Mouse (Mus musculus) mammary gland, adult 2 months (tissue): ENCODE results near the gene Ptf1a. TPM values are rescaled to one million over a fixed set of nuclear protein-coding genes. Genes with fewer than 3 reads are reported as not detected.

Experiments used
- polyA plus RNA-seq: library from polyadenylated mRNA; depleted of rRNA; stranded (reverse); fragments of >200 nt; gene quantifications from 2 replicates; pipeline ENCODE4 v1.2.3, GENCODE M21; 2012; ENCODE audit warnings: low replicate concordance; rRNA removed

Ptf1a gene
- not detected in 2 replicates for polyA plus RNA-seq

GRCm38 (mm10) chr2:19444931-19445831 lies at the start of gene Ptf1a:
Gene Ptf1a, plus strand, starts transcription at chr2:19445663.

Other genes starting within 250 kb of the Ptf1a start
- 0.04 TPM in 1 of 2 replicates, not detected in the other for gene Armc3, start 246.4 kb upstream of the Ptf1a start, polyA plus RNA-seq
- gene Msrb2, start 74.2 kb upstream of the Ptf1a start, polyA plus RNA-seq = 9.7 and 27.0 TPM in 2 replicates
- gene 4921504E06Rik, start 108.3 kb downstream of the Ptf1a start, polyA plus RNA-seq = not detected in 2 replicates
- 3.7 and 28.5 TPM in 2 replicates for gene Otud1, start 212.1 kb downstream of the Ptf1a start, polyA plus RNA-seq